Mouse (Mus musculus): ENCODE results near the gene Olfr1163.
"Not testable (repeated sequence)": the region's sequence is repeated elsewhere in the genome, so short reads cannot be mapped to it uniquely, and the experiment has no call there.

The Olfr1163 gene

GRCm38 (mm10) chr2:88071730-88072129 lies at the start of gene Olfr1163:
Gene Olfr1163, minus strand, starts transcription at chr2:88071830.
- DNase-seq (ENCODE audit: low read depth, low spot score), result no peak

- no peak for DNase-seq (ENCODE audit: low read depth, low spot score)
These were observed 22.2 kb upstream of the Olfr1163 start, which contains the start of gene Olfr1164 for GRCm38 (mm10) chr2:88093866-88094265. Gene Olfr1164, minus strand, starts transcription at chr2:88093966.

GRCm38 (mm10) chr2:88063587-88063986 lies 8.0 kb downstream of the Olfr1163 start:
- no peak for DNase-seq (ENCODE audit: low read depth, low spot score)

GRCm38 (mm10) chr2:88051029-88051428 lies 20.6 kb downstream of the Olfr1163 start, which contains the start of gene Olfr1162:
Gene Olfr1162, minus strand, starts transcription at chr2:88051129.
- no peak for DNase-seq (ENCODE audit: low read depth, low spot score)

- DNase-seq (ENCODE audit: low read depth, low spot score), result no peak
These were observed 34.0 kb downstream of the Olfr1163 start, which contains the start of gene Olfr73 for GRCm38 (mm10) chr2:88037599-88037998. Gene Olfr73, minus strand, starts transcription at chr2:88037699.

GRCm38 (mm10) chr2:88022474-88022873 lies 49.2 kb downstream of the Olfr1163 start, which contains the start of gene Olfr1161:
Gene Olfr1161, plus strand, starts transcription at chr2:88022774.
- not testable (repeated sequence) for DNase-seq (ENCODE audit: low read depth, low spot score)

Measured in mesoderm, embryonic 11.5 days (tissue).